Mouse (Mus musculus) left cerebral cortex, adult 9 months (tissue): Measurements from ENCODE around the gene Vpreb2.
"Not testable (repeated sequence)": the region's sequence is repeated elsewhere in the genome, so short reads cannot be mapped to it uniquely, and the experiment has no call there.

Experiments used
- DNase-seq, 2 experiments: peaks; one replicate each; pipeline ENCODE4 v3.0.0; 2022; ENCODE audit warnings: low spot score in 2 of 2

Gene Vpreb2

DNA sequence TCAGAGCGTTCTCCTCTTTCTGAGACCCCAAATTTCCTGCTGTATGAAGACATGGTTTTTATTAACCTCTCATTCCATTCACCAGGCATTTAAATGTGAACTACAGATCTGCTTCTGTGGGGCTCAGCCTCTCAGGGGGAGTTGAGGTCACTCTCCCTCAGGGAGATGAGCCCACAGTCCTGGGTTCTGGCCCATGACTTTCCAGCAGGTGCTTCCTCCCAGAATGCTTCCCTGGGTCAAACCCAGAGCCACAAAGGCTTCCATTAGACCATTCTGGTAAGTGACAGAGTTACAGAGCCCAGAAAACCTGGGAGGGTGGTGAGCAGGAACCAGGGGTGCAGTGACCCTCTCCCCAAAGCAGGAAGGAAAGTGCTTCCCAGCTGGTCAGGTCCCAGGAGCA lies at the start of gene Vpreb2:
Vpreb2 (plus strand) TSS at position 301 of the 400 bp plus-strand sequence.
- no peak for DNase-seq

DNA sequence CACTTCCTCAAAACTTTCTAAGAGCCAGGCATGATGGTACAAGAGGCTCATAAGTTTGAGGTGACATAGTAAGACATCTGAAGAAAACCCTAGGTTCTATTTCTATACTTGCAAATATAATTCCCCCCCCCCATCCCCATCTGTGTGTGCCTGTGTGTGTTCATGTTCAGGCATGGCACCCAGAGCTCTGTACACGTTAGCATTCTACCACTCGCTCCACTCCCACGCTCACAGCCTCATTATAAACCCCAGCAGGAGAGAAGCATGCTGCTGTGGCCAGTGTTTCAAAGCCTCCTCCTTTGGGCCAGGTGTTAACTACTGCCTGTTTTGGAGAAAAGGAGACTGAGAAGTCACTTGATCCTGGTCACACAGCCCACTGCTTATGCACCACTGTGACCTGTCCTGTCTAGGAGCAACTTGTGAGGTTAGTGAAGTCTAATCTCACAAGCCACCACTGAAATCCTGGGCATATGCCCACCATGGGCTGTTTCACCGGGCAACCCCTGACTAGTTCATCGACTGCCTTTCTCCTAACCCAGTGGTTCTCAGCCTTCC lies 48.2 kb upstream of the Vpreb2 start:
- DNase-seq = no peak

DNA sequence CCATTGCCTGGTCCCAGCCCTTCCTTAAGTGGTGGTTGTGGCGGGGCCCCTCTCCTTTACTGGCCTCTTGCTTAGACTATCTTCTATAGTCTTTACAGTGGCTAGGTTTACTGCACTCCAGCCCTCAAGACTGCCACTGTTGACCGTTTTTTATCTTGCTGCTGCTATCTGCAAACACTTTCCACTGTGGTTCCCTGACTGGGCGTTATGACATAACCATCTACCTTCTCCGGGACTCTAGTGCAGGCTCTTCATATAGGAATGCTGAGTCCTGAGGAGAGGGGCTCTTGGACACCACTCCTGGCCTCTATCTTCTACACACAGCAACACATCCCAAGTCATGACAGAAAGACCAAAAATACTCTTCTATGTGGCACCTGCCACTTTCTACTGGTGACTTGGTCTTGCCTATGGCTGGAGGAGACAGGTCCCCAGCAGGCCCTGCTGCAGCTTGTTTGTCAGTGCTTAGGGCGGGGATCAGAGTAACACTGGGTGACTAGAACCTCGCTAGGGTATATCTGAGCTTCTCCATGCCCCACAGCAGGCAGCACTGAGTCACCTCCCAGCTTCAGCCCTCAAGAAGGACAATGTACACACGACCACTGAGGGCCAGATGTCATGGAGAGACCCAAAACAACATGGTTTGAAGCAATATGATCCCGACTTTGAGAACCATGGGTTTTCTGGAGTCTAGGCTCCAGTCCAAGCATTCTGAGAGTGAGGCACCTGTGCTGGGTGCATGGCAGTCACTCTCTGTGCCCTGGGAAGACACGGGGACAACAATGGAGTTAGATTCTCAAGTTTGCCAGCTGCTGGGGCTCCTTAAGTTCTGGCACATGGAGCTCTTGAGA lies 46.4 kb upstream of the Vpreb2 start:
- DNase-seq = no peak

DNA sequence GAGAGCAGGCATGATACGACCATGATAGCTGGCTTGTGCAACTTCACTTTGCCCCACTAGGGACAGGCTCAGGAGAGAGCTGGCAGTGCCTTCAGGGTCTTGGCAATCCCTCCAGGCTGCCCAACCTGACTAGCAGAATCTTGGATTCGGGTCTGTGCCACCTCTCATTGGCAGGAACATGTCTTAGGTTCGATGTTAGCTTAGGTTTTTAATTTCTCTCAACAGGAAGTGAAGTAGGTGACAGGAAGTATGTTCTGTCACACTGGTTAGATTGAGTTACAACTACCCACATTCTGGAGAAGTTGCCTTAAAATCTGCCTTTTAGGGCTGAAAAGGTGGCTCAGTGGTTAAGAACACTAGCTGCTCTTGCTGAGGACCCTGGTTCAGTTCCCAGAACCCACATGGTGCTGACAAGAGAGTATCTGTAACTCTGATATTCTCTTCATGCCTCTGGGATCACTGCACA lies 45.8 kb upstream of the Vpreb2 start:
- DNase-seq = no peak

GRCm38 (mm10) chr16:17936776-17937175 lies 43.5 kb upstream of the Vpreb2 start:
- no peak for DNase-seq

GRCm38 (mm10) chr16:17938187-17938586 lies 42.0 kb upstream of the Vpreb2 start:
- DNase-seq = no peak

DNA sequence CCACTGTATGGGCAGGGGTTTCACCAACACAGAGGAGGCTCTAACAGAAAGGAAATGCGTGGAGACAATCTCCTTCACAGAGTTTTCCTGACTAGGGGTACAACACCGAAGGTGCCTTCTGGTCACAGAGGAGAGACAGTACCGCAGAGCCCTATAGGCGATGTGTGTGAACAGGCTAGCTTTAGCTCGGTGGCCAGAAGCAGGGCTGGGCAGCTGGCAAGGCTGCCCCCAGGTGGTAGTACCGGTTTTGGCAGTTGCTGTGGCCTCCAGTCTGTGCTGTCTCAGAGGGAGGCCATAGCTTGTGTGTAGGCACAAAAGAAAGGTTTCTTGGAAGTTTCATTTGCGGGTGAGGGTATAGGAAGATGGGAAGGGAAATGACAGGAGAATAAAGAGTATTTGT lies 41.4 kb upstream of the Vpreb2 start:
- DNase-seq = peak in 1 of 2 experiments; percentile 59

GRCm38 (mm10) chr16:17939255-17939751 lies 40.9 kb upstream of the Vpreb2 start:
- DNase-seq = no peak

GRCm38 (mm10) chr16:17943466-17943865 lies 36.8 kb upstream of the Vpreb2 start:
- no peak for DNase-seq

- no peak for DNase-seq
Measured at GRCm38 (mm10) chr16:17945081-17945831, 35.0 kb upstream of the Vpreb2 start.

DNA sequence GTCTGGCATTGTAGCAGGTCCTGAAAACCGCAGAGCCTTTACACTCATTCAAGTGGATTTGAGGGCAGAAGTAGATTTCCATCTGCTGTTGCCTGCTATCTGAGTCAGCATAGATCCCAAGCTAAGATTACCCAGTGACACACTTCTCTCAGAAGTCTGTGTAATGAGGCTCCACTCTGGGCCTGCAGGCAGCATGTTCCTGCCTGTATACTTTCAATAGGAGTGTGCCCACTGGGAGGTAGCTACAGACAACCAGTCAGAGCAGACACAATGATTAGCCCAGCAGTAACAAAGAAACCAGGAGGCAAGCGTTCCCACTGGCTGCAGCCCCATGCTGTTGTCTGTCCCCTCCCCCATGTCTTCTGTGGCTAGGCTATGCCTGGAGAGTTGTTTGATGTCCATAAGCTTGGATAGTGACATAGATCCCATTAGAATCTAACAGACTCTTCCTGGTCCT lies 30.8 kb upstream of the Vpreb2 start:
- DNase-seq = no peak

- no peak for DNase-seq
Measured at GRCm38 (mm10) chr16:17950068-17950467, 30.2 kb upstream of the Vpreb2 start.

- DNase-seq = no peak
Measured at GRCm38 (mm10) chr16:17951618-17952017, 28.6 kb upstream of the Vpreb2 start.

- not testable (repeated sequence) for DNase-seq
Measured at GRCm38 (mm10) chr16:17956052-17956638, 24.1 kb upstream of the Vpreb2 start.

DNA sequence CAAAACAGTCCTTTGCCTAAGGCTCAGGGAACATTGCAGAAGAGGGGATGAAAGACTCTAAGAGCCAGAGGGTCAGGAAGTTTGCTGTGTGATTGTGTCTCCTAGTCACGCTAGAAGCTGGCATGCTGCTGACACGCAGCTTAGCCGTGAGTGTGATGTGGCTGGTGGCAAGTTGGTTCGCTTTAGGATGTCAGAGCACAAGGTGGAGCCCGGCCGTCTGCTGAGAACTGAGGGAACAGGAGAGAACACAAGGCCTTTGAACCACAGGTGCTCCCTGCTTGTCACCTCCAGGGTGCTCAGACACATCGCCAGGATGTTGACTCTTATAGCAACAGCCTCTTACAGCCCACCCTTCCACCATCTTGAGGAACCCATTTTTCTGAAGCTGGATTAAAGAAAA lies 18.1 kb upstream of the Vpreb2 start:
- no peak for DNase-seq

DNA sequence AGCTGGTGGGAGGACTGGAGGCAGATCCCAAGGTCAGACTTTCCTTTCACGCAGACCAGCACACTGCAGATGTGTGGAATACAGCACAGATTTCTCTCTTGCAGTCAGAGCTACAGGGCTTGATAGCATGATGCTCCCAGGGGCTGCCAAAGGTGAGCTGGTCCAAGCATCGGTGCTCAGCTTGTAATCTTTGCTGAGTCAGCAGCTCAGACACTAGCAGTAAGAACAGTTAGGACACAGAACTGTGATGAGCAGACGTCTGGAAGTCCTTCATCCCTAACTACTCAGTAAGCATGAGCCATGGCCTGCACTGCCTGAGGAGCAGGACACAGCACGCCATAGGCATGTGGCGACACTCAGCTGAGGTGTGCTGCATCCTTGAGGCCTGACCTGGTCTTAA lies 8.4 kb upstream of the Vpreb2 start:
- no peak for DNase-seq

DNA sequence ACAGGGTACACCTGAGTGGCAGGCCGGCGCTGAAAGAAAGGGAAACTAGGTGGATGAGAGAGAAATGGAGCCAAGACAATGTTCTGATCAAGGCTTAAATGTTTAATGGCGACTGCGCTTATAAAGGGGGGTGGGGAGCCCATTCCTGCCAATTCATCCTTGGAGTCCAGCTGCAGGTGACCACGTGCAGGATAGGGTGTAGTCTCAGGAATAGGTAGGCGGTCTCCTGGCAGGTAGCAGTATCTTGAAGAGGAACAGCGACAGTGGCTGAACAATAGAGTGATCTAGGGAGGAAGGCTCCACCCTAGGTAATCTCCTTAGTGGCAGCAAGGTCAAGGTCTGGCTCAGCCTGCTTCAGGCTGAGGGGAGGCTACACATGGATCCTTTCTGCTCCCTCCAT lies 2.4 kb upstream of the Vpreb2 start:
- not testable (repeated sequence) for DNase-seq

- no peak for DNase-seq
Measured at GRCm38 (mm10) chr16:17983201-17983600, 3.0 kb downstream of the Vpreb2 start.

GRCm38 (mm10) chr16:17984231-17984630 lies 4.0 kb downstream of the Vpreb2 start:
- DNase-seq = no peak

DNA sequence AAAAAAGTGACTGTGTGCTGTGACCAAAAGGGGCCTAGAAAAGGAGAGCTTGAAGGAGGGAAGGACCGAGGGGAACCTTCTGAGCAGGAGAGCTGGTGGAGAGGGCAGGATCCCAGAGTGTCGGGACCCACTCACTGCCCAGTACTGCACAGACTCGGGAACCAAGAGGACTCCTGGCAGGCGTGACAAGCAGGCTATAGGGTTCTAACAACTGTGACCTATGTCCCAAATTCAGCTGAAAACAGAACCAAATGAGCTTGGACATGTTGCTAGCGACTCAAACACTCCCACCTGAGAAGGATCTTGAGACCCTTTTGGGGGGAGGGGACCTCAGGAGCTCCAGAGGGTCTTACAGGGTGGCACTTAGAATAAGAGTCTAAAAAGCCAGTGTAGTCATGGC lies 4.8 kb downstream of the Vpreb2 start:
- no peak for DNase-seq

DNA sequence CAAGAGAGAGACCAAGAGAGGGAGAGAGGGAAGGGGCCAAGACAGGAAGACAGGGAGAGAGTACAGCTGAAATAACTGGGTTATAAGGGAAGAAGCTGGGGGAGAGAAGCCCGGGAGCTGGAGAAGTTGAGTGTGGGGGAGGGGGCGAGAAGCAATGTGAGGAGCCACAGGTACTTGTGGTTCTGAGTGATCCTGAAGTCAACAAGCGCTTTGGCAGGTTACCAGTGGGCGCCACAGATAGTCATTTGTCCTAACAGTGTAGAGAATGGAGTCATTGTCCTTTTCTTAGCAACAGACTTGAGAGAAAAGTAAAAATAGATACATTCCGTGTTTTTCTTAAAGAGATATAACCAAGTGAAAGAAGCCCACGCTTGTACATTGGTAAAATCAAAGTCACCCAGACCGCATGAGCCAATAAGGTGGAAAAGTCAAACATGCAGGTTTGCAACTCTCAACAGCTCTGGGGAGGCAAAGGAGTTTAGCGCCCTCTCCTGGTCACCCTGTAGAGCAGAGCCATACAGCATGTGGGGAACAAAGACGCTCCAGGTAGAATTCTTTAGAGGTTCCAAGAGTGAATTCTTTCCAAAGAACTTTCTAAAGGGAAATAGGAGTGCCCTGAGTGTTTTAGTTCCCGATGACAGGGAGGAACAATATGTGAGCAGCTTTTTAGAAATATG lies 6.4 kb downstream of the Vpreb2 start:
- DNase-seq = peak in 1 of 2 experiments; percentile 49
